23 mouse cellular contexts compared by ENCODE assay signal in the genomic region with DNA sequence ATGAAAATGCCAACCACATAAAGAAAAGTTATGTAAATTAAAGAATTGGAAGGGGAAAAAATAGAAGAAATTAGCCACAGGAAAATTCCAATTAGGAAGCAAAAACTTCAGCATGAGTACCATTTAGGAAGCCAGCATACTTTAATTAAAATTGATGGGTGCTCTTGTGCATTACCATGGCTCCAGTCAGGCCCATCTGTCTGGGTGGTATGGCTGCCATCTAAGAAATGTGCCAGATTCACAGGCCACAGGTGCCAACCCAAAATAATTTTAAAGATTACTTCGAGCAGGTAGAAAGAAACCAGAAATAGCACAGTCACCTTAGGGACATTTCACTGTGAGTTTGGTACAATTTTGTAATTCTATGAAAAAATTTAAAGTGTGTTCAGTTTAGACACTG.
DNase-seq lines count a peak whose midpoint lies in the region; ATAC-seq and TF ChIP-seq lines count a peak whose summit lies in the region.
"Had no signal": no experiment of that assay in that cellular context is flagged by ENCODE, and none has a peak within 500 bp of the region (broad histone marks: within the 10 kb centered on the region; RNA-seq: fewer than 3 reads in every experiment).

No protein-coding gene starts in this region.

- H3K27me3 ChIP-seq in forebrain, embryonic 13.5 days = no peaks in the 10 kb centered on the region
- no peaks in the 10 kb centered on the region for H3K27me3 ChIP-seq in forebrain, embryonic 11.5 days (ENCODE audit: control insufficient read depth, insufficient read depth, low read length)
- H3K27me3 ChIP-seq in midbrain, postnatal 0 days (ENCODE audit: insufficient read depth, low read length) = no peaks in the 10 kb centered on the region
- H3K27me3 ChIP-seq in midbrain, embryonic 11.5 days (ENCODE audit: control insufficient read depth, insufficient read depth, low read length) = no peaks in the 10 kb centered on the region
- no peaks in the 10 kb centered on the region for H3K27me3 ChIP-seq in kidney, embryonic 15.5 days
- H3K27me3 ChIP-seq: neural tube, embryonic 15.5 days had no signal

- no peak for DNase-seq in forebrain, embryonic 11.5 days (ENCODE audit: low spot score)
- peak; percentile 21 for DNase-seq in midbrain, postnatal 0 days (ENCODE audit: low spot score)
- DNase-seq in midbrain, embryonic 11.5 days (ENCODE audit: low spot score, missing footprints) = no peak
- DNase-seq in cerebellum, postnatal 10 days = peak; percentile 69 to 70
- no peak for DNase-seq in testis, postnatal 10 days (ENCODE audit: low spot score)
- no peak for DNase-seq in yolk sac, embryonic 10.5 days (ENCODE audit: low spot score)
- DNase-seq: adrenal gland, postnatal 25 days; gastrocnemius, postnatal 14 days; heart, adult 11 months; heart, postnatal 10 days; kidney, adult 18-20 months; layer of hippocampus, adult 9-11 months; right cerebral cortex, postnatal 14 days; thymus, postnatal 14 days had no signal

- 68% methylated on average over 1 of the region's 1 CpGs for WGBS in forebrain, embryonic 13.5 days
- 88% methylated on average over 1 of the region's 1 CpGs for WGBS in forebrain, embryonic 11.5 days
- WGBS in midbrain, postnatal 0 days = 55% methylated on average over 1 of the region's 1 CpGs
- 77% methylated on average over 1 of the region's 1 CpGs for WGBS in midbrain, embryonic 11.5 days
- 66% methylated on average over 1 of the region's 1 CpGs for WGBS in kidney, embryonic 15.5 days

- no peaks in the 10 kb centered on the region for H3K9me3 ChIP-seq in forebrain, embryonic 13.5 days (replicated peaks)
- no peaks in the 10 kb centered on the region for H3K9me3 ChIP-seq in forebrain, embryonic 11.5 days (ENCODE audit: control insufficient read depth, low read length)
- no peaks in the 10 kb centered on the region for H3K9me3 ChIP-seq in midbrain, postnatal 0 days (ENCODE audit: low read length)
- no peaks in the 10 kb centered on the region for H3K9me3 ChIP-seq in midbrain, embryonic 11.5 days (ENCODE audit: control insufficient read depth, low read length)
- no peaks in the 10 kb centered on the region for H3K9me3 ChIP-seq in kidney, embryonic 15.5 days (replicated peaks)
- H3K9me3 ChIP-seq: embryonic facial prominence, embryonic 10.5 days; neural tube, embryonic 15.5 days had no signal

- TF ChIP-seq CTCF in midbrain, postnatal 0 days (IDR thresholded peaks at IDR 0.05) = no peak

- H3K4me1 ChIP-seq in forebrain, embryonic 13.5 days = no peaks in the 10 kb centered on the region
- no peaks in the 10 kb centered on the region for H3K4me1 ChIP-seq in forebrain, embryonic 11.5 days (replicated peaks; ENCODE audit: control insufficient read depth, insufficient read depth, low read length)
- no peaks in the 10 kb centered on the region for H3K4me1 ChIP-seq in midbrain, postnatal 0 days (ENCODE audit: insufficient read depth, low read length)
- H3K4me1 ChIP-seq in midbrain, embryonic 11.5 days (ENCODE audit: control insufficient read depth, insufficient read depth, low read length) = no peaks in the 10 kb centered on the region
- H3K4me1 ChIP-seq in kidney, embryonic 15.5 days = no peaks in the 10 kb centered on the region
- H3K4me1 ChIP-seq: embryonic facial prominence, embryonic 10.5 days; neural tube, embryonic 15.5 days had no signal

- no peak overlapping the region for H3K9ac ChIP-seq in forebrain, embryonic 13.5 days
- H3K9ac ChIP-seq in forebrain, embryonic 11.5 days (ENCODE audit: low read length) = no peak overlapping the region
- H3K9ac ChIP-seq in midbrain, postnatal 0 days (replicated peaks; ENCODE audit: low read length, poor library complexity, severe bottlenecking) = no peak overlapping the region
- no peak overlapping the region for H3K9ac ChIP-seq in midbrain, embryonic 11.5 days (ENCODE audit: low read length)
- H3K9ac ChIP-seq in kidney, embryonic 15.5 days = no peak overlapping the region
- H3K9ac ChIP-seq: neural tube, embryonic 15.5 days had no signal

- H3K4me3 ChIP-seq in forebrain, embryonic 13.5 days = no peak overlapping the region
- H3K4me3 ChIP-seq in forebrain, embryonic 11.5 days (ENCODE audit: low read depth, low read length) = no peak overlapping the region
- H3K4me3 ChIP-seq in midbrain, postnatal 0 days (ENCODE audit: low read depth, low read length) = no peak overlapping the region
- H3K4me3 ChIP-seq in midbrain, embryonic 11.5 days (ENCODE audit: low read depth, low read length) = no peak overlapping the region
- H3K4me3 ChIP-seq in kidney, embryonic 15.5 days (replicated peaks) = no peak overlapping the region
- H3K4me3 ChIP-seq: embryonic facial prominence, embryonic 10.5 days; neural tube, embryonic 15.5 days had no signal

- ATAC-seq in forebrain, embryonic 13.5 days = peak; percentile 83; the same call in 1 of the 2 replicates
- no peak for ATAC-seq in forebrain, embryonic 11.5 days (replicated peaks; ENCODE audit: low FRiP score)
- ATAC-seq in midbrain, postnatal 0 days (ENCODE audit: low FRiP score) = no peak
- no peak for ATAC-seq in midbrain, embryonic 11.5 days (ENCODE audit: low FRiP score)
- no peak for ATAC-seq in kidney, embryonic 15.5 days (replicated peaks; ENCODE audit: low FRiP score)
- ATAC-seq: inflammation-experienced regulatory T-cells, adult 6 months; lung, postnatal 0 days had no signal

- H3K27ac ChIP-seq in forebrain, embryonic 13.5 days = no peak overlapping the region
- no peak overlapping the region for H3K27ac ChIP-seq in forebrain, embryonic 11.5 days (ENCODE audit: low read depth, low read length)
- no peak overlapping the region for H3K27ac ChIP-seq in midbrain, postnatal 0 days (ENCODE audit: low read depth, low read length)
- H3K27ac ChIP-seq in midbrain, embryonic 11.5 days (ENCODE audit: low read depth, low read length) = no peak overlapping the region
- no peak overlapping the region for H3K27ac ChIP-seq in kidney, embryonic 15.5 days
- H3K27ac ChIP-seq: embryonic facial prominence, embryonic 10.5 days; kidney, postnatal 0 days; macrophage; neural tube, embryonic 15.5 days had no signal

- no peaks in the 10 kb centered on the region for H3K36me3 ChIP-seq in forebrain, embryonic 13.5 days (ENCODE audit: poor library complexity, severe bottlenecking)
- no peaks in the 10 kb centered on the region for H3K36me3 ChIP-seq in forebrain, embryonic 11.5 days (ENCODE audit: control insufficient read depth, insufficient read depth, low read length)
- no peaks in the 10 kb centered on the region for H3K36me3 ChIP-seq in midbrain, postnatal 0 days (ENCODE audit: insufficient read depth, low read length)
- H3K36me3 ChIP-seq in midbrain, embryonic 11.5 days (ENCODE audit: control insufficient read depth, insufficient read depth, low read length) = no peaks in the 10 kb centered on the region
- H3K36me3 ChIP-seq in kidney, embryonic 15.5 days = no peaks in the 10 kb centered on the region
- H3K36me3 ChIP-seq: embryonic facial prominence, embryonic 10.5 days; neural tube, embryonic 15.5 days had no signal

- H3K4me2 ChIP-seq in forebrain, embryonic 13.5 days = no peak overlapping the region
- no peak overlapping the region for H3K4me2 ChIP-seq in forebrain, embryonic 11.5 days (ENCODE audit: low read depth, low read length, severe bottlenecking)
- no peak overlapping the region for H3K4me2 ChIP-seq in midbrain, postnatal 0 days (ENCODE audit: low read depth, low read length, poor library complexity, severe bottlenecking)
- no peak overlapping the region for H3K4me2 ChIP-seq in midbrain, embryonic 11.5 days
- no peak overlapping the region for H3K4me2 ChIP-seq in kidney, embryonic 15.5 days
- H3K4me2 ChIP-seq: heart, embryonic 11.5 days; neural tube, embryonic 15.5 days had no signal

Comparison
In these comparisons a context has a peak if more than half of its experiments do, and no peak if none do; other contexts are left out.
1. DNase-seq: peak in midbrain, postnatal 0 days (single experiment) and cerebellum, postnatal 10 days (2 of 2); none in forebrain, embryonic 11.5 days (single experiment), midbrain, embryonic 11.5 days (single experiment), testis, postnatal 10 days (single experiment) and yolk sac, embryonic 10.5 days (single experiment).